Mouse (Mus musculus) MEL (cell line): ENCODE results near the gene Bmper. TPM values are rescaled to one million over a fixed set of nuclear protein-coding genes. Genes with fewer than 3 reads are reported as not detected.

Experiments used
- DNase-seq: peaks from one replicate; pipeline ENCODE4 v3.0.0; 2011; ENCODE audit warnings: low read depth, low spot score
- H3K27ac ChIP-seq: 2 replicates; pipeline ENCODE4 v1.5.1; 2012; ENCODE audit warnings: low read depth, mild to moderate bottlenecking, control low read depth, low read length, moderate library complexity; ENCODE audit not compliant: control insufficient read depth
- H3K27me3 ChIP-seq, 2 experiments: fragments of 150-350 bp in 1 of 2; sonication (generic) in 1 of 2; 2 replicates each; pipeline ENCODE4 v1.6.1; 2012; ENCODE audit warnings: low read length in 2 of 2, mild to moderate bottlenecking in 2 of 2, improper control_type of control experiment in 1 of 2, moderate library complexity in 1 of 2; ENCODE audit not compliant: insufficient read depth in 2 of 2, control insufficient read depth in 1 of 2
- H3K36me3 ChIP-seq, 2 experiments: 2 replicates each; pipeline ENCODE4 v1.6.1; 2012 to 2014; ENCODE audit warnings: low read length in 2 of 2, improper control_type of control experiment in 1 of 2, inconsistent platforms in 1 of 2, mild to moderate bottlenecking in 1 of 2; ENCODE audit not compliant: insufficient read depth in 2 of 2, control insufficient read depth in 1 of 2
- H3K4me1 ChIP-seq, 2 experiments: fragments of 150-350 bp in 1 of 2; sonication (generic) in 1 of 2; 2 replicates each; pipeline ENCODE4 v1.6.1; 2012; ENCODE audit warnings: low read length in 2 of 2, improper control_type of control experiment in 1 of 2, mild to moderate bottlenecking in 1 of 2; ENCODE audit not compliant: insufficient read depth in 2 of 2, control insufficient read depth in 1 of 2
- H3K4me3 ChIP-seq, 2 experiments: fragments of 150-350 bp in 1 of 2; sonication (generic) in 1 of 2; 2 replicates each; pipeline ENCODE4 v1.5.1; 2012; ENCODE audit warnings: low read depth in 2 of 2, low read length in 2 of 2, mild to moderate bottlenecking in 2 of 2, moderate library complexity in 2 of 2, control low read depth in 1 of 2, improper control_type of control experiment in 1 of 2; ENCODE audit not compliant: control insufficient read depth in 1 of 2, insufficient read depth in 1 of 2
- H3K79me2 ChIP-seq: 2 replicates; pipeline ENCODE4 v1.6.1; 2012; ENCODE audit warnings: mild to moderate bottlenecking, low read length, moderate library complexity; ENCODE audit not compliant: control insufficient read depth, poor library complexity, insufficient read depth
- H3K9ac ChIP-seq: 2 replicates; pipeline ENCODE4 v1.6.1; 2012; ENCODE audit warnings: low read depth, mild to moderate bottlenecking, control low read depth, low read length, moderate library complexity; ENCODE audit not compliant: control insufficient read depth, poor library complexity, severe bottlenecking
- H3K9me3 ChIP-seq: fragments of 150-350 bp; sonication (generic); replicated peaks from 2 replicates; pipeline ENCODE4 v1.6.1; 2012; ENCODE audit warnings: mild to moderate bottlenecking, low read length, improper control_type of control experiment, moderate library complexity; ENCODE audit not compliant: insufficient read depth
- ELF1 ChIP-seq: IDR thresholded peaks from 2 replicates; pipeline ENCODE4 v1.6.1; 2014; ENCODE audit warnings: low read depth, mild to moderate bottlenecking, inconsistent platforms, low read length, improper control_type of control experiment, moderate library complexity
- GABPA ChIP-seq: IDR thresholded peaks from 2 replicates; pipeline ENCODE4 v1.6.1; 2012; ENCODE audit warnings: low read depth, mild to moderate bottlenecking, inconsistent platforms, low read length, improper control_type of control experiment, moderate library complexity
- HCFC1 ChIP-seq: IDR thresholded peaks from 2 replicates; pipeline ENCODE4 v1.6.1; 2012; ENCODE audit warnings: low read depth, mild to moderate bottlenecking, inconsistent platforms, low read length, improper control_type of control experiment, moderate library complexity
- JUND ChIP-seq: IDR thresholded peaks from 2 replicates; pipeline ENCODE4 v1.6.1; 2011; ENCODE audit warnings: low read depth, mild to moderate bottlenecking, improper control_type of control experiment, low read length
- MAX ChIP-seq: IDR thresholded peaks from 2 replicates; pipeline ENCODE4 v1.6.1; 2011; ENCODE audit warnings: low read length, improper control_type of control experiment
- MYC ChIP-seq: IDR thresholded peaks from 2 replicates; pipeline ENCODE4 v1.6.1; 2011; ENCODE audit warnings: low read depth, mild to moderate bottlenecking, low read length, improper control_type of control experiment, moderate library complexity
- NELFE ChIP-seq: IDR thresholded peaks from 2 replicates; pipeline ENCODE4 v1.6.1; 2011; ENCODE audit warnings: low read depth, low read length, improper control_type of control experiment
- POLR2A ChIP-seq, 2 experiments: IDR thresholded peaks; 2 replicates each; pipeline ENCODE4 v1.6.1; 2011 to 2012; ENCODE audit warnings: low read length in 2 of 2, mild to moderate bottlenecking in 2 of 2, control low read depth in 1 of 2, improper control_type of control experiment in 1 of 2, low read depth in 1 of 2, moderate library complexity in 1 of 2; ENCODE audit not compliant: control insufficient read depth in 1 of 2, insufficient read depth in 1 of 2, poor library complexity in 1 of 2
- POLR2AphosphoS5 ChIP-seq: IDR thresholded peaks from 2 replicates; pipeline ENCODE4 v1.6.1; 2012; ENCODE audit warnings: low read depth, borderline replicate concordance, mild to moderate bottlenecking, inconsistent platforms, low read length, moderate library complexity, mixed read lengths
- RAD21 ChIP-seq: IDR thresholded peaks from 2 replicates; pipeline ENCODE4 v1.6.1; 2011; ENCODE audit warnings: mild to moderate bottlenecking, low read depth, low read length, improper control_type of control experiment
- RCOR1 ChIP-seq: IDR thresholded peaks from 2 replicates; pipeline ENCODE4 v1.6.1; 2012; ENCODE audit warnings: low read depth, mild to moderate bottlenecking, inconsistent platforms, low read length, improper control_type of control experiment
- SMC3 ChIP-seq: IDR thresholded peaks from 2 replicates; pipeline ENCODE4 v1.6.1; 2011; ENCODE audit warnings: low read depth, low read length, improper control_type of control experiment
- TCF12 ChIP-seq: IDR thresholded peaks from 2 replicates; pipeline ENCODE4 v1.6.1; 2014; ENCODE audit warnings: low read depth, mild to moderate bottlenecking, inconsistent platforms, low read length, improper control_type of control experiment, moderate library complexity
- USF1 ChIP-seq: IDR thresholded peaks from 2 replicates; pipeline ENCODE4 v1.6.1; 2014; ENCODE audit warnings: low read depth, mild to moderate bottlenecking, inconsistent platforms, low read length, improper control_type of control experiment, moderate library complexity
- ZNF384 ChIP-seq: IDR thresholded peaks from 2 replicates; pipeline ENCODE4 v1.6.1; 2012; ENCODE audit warnings: low read depth, mild to moderate bottlenecking, inconsistent platforms, low read length, improper control_type of control experiment
- polyA plus RNA-seq, 2 experiments: library from polyadenylated mRNA; stranded (reverse) in 1 of 2; unstranded in 1 of 2; fragments of >175 nt in 1 of 2; fragments of >200 nt in 1 of 2; gene quantifications; 2 replicates each; pipeline versions ENCODE4 v1.2.1 to v1.2.4; 2012; ENCODE audit warnings: low replicate concordance in 2 of 2, low read depth in 1 of 2; ENCODE audit not compliant: insufficient read length in 2 of 2, insufficient read depth in 1 of 2, missing spikeins in 1 of 2
- total RNA-seq: library from RNA; depleted of rRNA; stranded (reverse); fragments of 300-350 nt; gene quantifications from 2 replicates; pipeline ENCODE4 v1.2.3, GENCODE M21; 2012

The Bmper gene
- total and polyA plus RNA-seq, 3 experiments: not detected

- Histone ChIP-seq H3K4me1 (no peaks in the 10 kb centered on the region), H3K36me3 (no peaks in the 10 kb centered on the region), H3K9ac (no peak overlapping the region), H3K9me3 (no peaks in the 10 kb centered on the region; the same call in 1 of the 2 replicates), H3K4me3 (no peak overlapping the region), H3K27me3 (no peaks in the 10 kb centered on the region), H3K27ac (no peak overlapping the region), H3K79me2 (no peaks in the 10 kb centered on the region)
- TF ChIP-seq ZNF384 (no peak), RAD21 (no peak), SMC3 (no peak), MAX (no peak), ELF1 (no peak), RCOR1 (no peak), POLR2A (IDR thresholded peaks at IDR 0.05; ENCODE audit: control insufficient read depth in 1 of 2, insufficient read depth in 1 of 2, low read depth in 1 of 2, low read length in 2 of 2, poor library complexity in 1 of 2) (no peak), HCFC1 (no peak), POLR2AphosphoS5 (no peak), JUND (no peak), GABPA (no peak), USF1 (no peak), TCF12 (no peak)
- DNase-seq: no peak
Observed at GRCm38 (mm10) chr9:23315631-23316330, 92.9 kb downstream of the Bmper start.

GRCm38 (mm10) chr9:23327830-23328229 is 105.0 kb downstream of the Bmper start:
- TF ChIP-seq NELFE (no peak), MYC (no peak), POLR2AphosphoS5 (no peak), USF1 (no peak), RAD21 (no peak)
- TF ChIP-seq, all 39 proteins: peak for 0

More at GRCm38 (mm10) chr9:23327830-23328229, 105.0 kb downstream of the Bmper start:
- Histone ChIP-seq H3K27me3 (no peaks in the 10 kb centered on the region; a peak in 1 of 4 replicates), H3K4me1 (no peaks in the 10 kb centered on the region), H3K79me2 (no peaks in the 10 kb centered on the region), H3K9me3 (no peaks in the 10 kb centered on the region), H3K9ac (no peak overlapping the region), H3K36me3 (no peaks in the 10 kb centered on the region), H3K27ac (no peak overlapping the region), H3K4me3 (no peak overlapping the region)
- DNase-seq: no peak
